In genomic region chr9:87248118-87248517, GRCm38 (mm10) we compare ENCODE assay signal across 7 mouse cellular contexts. TPM values are rescaled to one million over a fixed set of nuclear protein-coding genes. Genes with fewer than 3 reads are reported as not detected.
DNase-seq lines count a peak whose midpoint lies in the region; ATAC-seq lines count a peak whose summit lies in the region.

No protein-coding gene starts in this region.

- peak; percentile 18 for DNase-seq in layer of hippocampus, adult 9-10 months (ENCODE audit: low spot score)
- no peak for DNase-seq in layer of hippocampus, adult 11-12 months (ENCODE audit: low spot score)
- peak; percentile 55 for DNase-seq in MN1 (ENCODE audit: low spot score)
- DNase-seq in naive thymus-derived CD4-positive, alpha-beta T cell, adult 2 months (ENCODE audit: low read depth) = peak; percentile 46
- no peak for DNase-seq in adrenal gland, adult 2 months
- DNase-seq in B cell, adult 2 months = no peak

- ATAC-seq in common myeloid progenitor, adult 5-6 weeks (replicated peaks; ENCODE audit: low read depth, poor library complexity, severe bottlenecking) = peak; percentile 77

RNA-seq across cellular contexts. Expression of gene Cep162, which starts 7.2 kb away (rescaled TPM):
- total RNA-seq in common myeloid progenitor, adult 5-6 weeks (2017) = 17.1 and 18.3 TPM in 2 replicates
- 1 to 10 TPM; 4.6 to 5.6 TPM for total RNA-seq in adrenal gland, adult 2 months (2021)
- 0.54 and 0.61 TPM in 2 replicates for polyA plus RNA-seq in adrenal gland, adult 2 months (2012; rRNA removed)

Comparison
In these comparisons a context has a peak if more than half of its experiments do, and no peak if none do; other contexts are left out.
1. DNase-seq: peak in layer of hippocampus, adult 9-10 months (single experiment), MN1 (single experiment) and naive thymus-derived CD4-positive, alpha-beta T cell, adult 2 months (single experiment); none in layer of hippocampus, adult 11-12 months (single experiment), adrenal gland, adult 2 months (single experiment) and B cell, adult 2 months (0 of 2).